Mouse (Mus musculus) ZHBTc4 (cell line): ENCODE measurements around the gene Pgf.
"Not testable (repeated sequence)": the region's sequence is repeated elsewhere in the genome, so short reads cannot be mapped to it uniquely, and the experiment has no call there.

Source experiments
- DNase-seq: peaks from one replicate; pipeline ENCODE4 v3.0.0-alpha.2; 2011; ENCODE audit warnings: low read depth, low spot score

Pgf gene

DNA sequence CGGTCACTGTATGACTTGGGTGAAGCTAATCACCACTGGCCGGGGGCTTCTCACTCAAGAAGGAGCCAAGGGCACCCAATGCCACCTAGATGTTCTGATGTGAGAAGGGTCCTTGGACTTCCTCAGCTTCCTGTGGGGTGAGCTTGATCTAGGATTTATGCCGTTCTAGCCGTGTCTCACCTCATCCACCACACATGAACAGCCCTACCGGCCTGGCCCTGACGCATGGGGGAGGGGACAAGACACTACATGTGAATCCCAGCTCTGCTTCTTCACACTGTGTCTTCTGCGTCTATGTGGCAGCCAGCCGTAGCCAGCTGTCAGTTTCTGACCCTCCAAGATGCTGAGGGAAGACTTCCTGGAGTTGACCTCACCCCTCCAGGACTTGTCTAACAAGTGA, 18.8 kb downstream of the Pgf start:
- DNase-seq: no peak

DNA sequence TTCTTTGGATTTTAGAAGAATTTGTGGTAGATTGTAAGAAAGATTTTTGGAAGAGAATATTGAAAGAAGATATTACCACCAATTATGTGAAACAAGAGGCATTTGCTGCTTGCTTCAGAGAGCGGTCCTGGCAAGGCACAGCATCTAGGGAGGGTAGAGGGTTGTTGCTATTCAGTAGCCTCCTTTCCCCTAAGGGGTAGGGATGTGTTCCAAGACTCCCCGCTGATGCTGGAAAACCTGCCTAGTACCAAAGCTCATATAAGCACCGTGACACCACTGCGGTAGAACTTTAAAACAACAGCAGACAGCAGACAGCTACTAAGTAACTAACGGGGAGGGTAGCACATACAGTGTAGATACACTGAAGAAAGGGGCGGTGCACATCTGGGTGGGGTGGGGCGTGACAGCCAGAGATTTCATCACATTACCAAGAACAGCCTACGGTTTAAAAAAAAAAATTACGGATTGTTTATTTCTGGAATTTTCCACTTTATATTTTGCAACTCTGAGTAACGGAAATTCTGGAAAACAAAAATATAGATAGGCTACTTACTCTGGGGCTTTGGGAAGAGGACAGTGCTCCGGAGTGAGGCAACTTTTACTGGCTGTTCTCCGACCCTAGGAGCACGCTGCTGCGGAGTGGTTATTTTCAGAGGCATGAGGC, 19.7 kb downstream of the Pgf start:
- DNase-seq: no peak

DNA sequence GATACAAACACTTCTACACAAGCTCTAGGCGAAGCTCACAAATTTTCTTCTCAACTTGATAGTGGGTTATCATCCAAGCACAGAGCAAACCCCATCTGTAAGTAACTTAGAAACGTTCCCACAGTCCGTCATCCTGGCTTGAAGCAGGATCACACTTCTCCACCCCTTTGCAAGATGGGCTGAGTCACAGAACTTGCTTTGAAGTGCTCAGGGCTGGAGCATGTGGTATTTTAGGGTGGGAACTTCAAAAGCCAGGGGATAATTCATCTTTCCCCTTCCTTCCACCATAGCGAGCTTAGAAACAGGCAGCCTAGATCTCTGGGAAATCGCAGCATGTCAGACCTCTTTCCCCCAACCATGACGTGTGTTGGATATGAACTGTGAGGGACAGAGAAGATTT, 21.3 kb downstream of the Pgf start:
- DNase-seq: no peak

DNA sequence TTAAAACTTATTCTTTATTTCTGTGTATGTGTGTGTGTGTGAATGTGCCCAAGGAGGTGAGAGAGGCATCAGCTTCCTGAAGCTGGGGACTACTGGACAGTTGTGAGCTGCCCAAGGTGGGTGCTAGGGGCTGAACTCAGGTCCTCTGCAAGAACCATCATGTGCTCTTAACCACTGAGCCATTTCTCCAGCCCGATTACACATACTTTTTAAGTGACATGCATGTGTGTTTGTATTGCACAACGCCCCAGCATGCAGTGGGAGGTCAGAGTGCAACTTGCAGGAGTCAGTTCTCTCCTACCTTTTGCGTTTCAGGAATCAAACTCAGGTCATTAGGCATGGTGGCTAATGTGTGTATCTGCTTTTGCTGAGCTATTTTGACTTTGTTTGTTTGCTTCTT, 24.6 kb downstream of the Pgf start:
- DNase-seq: no peak

DNA sequence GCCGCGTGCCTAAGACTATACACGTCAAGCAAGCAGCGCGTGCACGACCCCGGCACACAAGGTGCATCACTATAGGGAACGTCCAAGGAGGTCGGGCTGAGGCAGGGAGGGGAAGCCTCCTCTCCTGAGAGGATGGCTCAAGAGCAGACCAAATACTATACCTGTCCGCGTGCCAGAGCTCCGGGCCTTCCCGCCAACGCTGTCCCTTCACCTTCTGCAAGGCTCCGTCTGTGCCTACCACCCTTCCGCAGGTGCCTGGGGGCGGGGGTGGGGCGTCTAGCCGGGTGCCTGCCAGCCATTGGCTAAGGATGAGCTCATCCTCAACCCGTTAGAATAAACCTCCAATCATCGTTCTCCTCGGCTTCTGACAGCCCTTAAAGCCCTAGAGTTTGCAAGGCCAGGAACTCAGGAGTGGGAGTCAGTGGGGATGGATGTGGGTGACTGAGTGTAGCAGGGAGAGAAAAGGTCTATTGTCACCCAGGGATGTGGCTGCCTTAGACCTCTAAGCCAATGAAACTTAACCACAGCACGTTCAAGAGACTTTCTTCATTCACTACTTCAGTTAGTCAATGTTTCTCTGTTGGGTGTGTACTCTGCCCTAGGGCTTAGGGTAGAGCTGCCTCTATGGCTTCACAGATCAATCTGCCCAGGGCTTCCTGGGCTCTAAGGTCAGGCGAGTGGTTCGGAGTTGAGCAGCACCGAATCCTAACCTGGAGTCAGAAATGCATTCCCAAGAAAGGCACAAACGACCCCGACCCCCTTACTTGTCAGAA, 26.4 kb downstream of the Pgf start, which contains the start of gene Rps6kl1:
Gene Rps6kl1 (minus strand): TSS at position 263 of the 773 bp plus-strand sequence.
- peak; percentile 91 for DNase-seq

DNA sequence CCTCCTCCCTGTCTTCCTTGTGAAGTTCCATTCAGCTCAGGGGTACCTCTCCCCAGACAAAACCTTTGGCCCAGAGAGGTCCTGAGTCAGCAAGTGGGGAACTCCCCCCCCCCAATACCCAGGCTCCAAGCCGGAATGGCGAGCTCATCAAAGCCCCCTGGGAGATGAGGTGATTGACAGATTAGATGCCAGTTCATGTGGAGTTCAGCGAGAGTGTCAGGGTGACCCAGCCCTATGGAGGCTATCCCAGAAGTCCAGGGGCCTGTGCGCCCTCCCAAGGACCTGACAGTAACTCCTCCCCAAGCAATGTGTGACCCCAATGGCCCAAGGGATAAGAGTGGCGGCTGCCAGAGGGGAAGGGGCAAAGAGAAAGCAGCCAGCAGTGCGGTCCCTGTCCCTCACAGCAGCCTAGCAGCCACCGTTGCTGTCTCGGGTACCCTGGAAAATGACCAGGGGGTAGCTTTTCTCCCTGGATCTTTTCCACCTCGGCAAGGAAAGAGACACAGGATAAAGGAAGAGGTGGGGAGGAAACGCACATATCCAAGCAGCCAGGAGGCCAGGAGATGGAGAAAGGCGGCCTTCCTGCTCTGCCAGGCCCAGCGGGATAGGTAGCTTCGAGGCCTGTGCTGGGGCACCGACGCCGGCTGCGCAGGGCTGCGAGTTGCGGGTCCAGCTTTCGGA, 27.1 kb downstream of the Pgf start:
- no peak for DNase-seq

DNA sequence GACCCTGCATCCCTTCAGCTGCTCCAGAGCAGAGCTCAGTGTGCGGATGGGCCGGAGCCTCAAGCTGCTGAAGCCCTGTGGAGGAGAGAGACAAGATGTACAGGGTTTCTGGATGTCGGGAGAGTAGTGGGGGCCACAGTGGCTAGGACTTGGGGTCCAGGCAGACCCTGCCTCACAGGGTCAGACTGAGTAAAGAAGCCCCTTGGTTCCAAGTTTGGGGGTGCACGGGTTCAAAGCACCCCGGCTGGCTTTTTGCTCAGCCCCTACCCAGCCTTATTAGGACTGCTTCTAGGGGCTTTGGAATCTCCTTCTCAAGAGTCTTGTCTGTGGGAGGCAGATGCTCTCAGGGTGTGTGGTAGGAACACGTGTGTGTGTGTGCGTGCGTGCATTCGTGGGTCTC, 30.7 kb downstream of the Pgf start:
- no peak for DNase-seq

DNA sequence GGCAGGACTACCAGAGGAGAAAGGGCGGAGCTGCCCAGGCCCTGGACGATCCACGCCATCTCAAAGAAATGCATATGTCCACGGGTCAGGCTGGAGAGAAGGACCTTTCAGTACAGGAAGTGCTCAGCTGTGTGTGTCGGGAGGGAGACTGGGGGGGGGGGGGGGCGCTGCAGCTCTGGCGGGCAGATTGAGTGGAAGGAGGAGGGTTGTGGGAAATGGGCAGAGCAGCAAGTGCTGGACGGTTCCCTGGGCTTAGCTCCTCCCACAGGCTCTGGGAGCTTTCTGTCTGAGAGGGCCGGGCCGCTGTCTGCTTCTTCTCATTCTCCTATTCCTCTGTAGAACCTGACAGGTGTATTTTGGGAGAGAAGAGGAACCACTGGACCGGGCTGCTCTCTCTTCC, 31.2 kb downstream of the Pgf start:
- peak; percentile 53 for DNase-seq

DNA sequence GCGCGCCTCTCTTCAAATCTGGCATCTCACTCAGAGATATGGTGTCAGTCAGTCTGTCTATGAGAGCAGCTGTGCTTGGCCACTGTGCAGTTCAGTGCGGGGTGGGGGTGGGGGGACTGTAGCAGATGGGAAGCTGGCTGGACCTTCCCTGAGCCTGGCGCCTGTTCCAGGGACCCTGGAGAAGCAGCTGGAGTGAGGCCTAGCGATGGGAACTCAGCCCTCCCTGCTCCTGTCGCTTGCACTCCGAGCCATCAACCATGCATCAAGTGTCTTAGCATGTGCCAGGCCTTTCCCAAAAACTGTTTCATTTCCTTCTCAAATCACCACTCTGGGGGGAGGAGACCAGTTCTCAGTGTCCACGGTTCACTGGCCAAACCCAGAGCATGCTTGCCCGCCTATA, 32.0 kb downstream of the Pgf start:
- no peak for DNase-seq

DNA sequence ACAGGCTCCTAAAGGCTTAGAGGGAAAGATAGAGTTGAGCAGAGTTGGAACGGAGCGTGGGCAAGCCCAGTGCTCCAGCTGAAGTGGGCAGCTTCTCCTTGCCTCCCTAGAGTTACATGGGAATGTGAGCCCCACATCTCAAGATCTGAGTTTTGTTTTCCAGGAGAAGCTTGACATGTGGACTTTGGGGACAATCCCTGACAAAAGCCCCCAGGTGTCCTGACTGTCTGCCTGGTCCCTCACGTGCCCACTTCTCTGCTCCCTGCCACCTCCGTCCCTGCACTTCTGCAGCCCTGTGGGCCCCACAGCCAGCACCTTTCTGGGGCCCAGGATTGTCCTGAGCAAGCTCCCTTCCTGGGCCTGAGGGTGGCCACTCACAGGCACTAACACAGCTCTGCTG, 32.8 kb downstream of the Pgf start:
- no peak for DNase-seq

DNA sequence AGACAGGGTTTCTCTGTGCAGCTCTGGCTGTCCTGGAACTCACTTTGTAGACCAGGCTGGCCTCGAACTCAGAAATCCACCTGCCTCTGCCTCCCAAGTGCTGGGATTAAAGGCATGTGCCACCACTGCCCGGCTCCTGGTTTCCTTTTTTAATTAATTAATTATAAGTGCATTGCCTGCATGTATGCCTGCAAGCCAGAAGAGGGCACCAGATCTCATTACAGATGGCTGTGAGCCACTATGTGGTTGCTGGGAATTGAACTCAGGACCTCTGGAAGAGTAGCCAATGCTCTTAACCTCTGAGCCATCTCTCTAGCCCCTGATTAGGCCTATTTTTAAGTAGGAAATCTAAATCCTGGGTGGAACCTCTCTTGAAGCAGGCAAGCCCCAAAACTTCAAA, 33.3 kb downstream of the Pgf start:
- DNase-seq: not testable (repeated sequence)

DNA sequence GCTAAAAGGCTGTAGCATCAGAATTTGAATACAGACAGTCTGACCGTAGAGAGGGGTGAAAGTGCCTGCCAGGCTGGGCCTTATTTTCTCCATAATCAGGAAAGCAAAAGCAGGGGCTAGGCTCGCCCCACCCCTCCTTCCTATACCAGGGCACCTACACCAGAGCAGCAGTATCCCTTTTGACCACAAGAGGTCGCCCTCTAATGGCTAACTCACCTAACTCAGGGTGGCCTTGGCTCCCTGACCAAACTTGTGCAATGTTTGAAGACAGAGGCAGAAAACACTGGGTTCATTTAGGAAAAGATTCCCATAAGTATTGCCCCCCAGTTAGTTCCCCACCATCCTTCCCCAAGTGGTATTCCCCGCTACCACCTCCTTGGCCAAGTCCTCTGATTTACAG, 34.8 kb downstream of the Pgf start:
- DNase-seq: peak; percentile 90

DNA sequence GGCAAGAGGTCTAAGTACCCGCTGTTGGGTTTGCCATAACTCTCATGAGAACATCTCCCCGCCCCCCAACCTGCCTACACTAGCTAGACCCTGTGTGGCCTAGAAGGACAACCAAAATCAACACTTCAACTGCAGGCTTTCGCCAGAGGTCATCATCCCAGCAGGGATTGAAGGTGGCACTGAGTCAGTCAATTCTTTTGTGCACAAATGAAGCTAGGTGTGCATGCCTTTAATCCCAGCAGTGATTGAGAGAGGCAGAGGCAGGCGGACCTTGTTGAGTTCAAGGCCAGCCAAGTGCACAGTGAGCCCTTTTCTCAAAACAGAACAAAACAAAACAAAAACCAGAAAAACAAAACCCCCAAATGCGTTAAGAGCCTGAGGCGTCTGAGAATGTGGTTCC, 36.5 kb downstream of the Pgf start:
- peak; percentile 59 for DNase-seq

DNA sequence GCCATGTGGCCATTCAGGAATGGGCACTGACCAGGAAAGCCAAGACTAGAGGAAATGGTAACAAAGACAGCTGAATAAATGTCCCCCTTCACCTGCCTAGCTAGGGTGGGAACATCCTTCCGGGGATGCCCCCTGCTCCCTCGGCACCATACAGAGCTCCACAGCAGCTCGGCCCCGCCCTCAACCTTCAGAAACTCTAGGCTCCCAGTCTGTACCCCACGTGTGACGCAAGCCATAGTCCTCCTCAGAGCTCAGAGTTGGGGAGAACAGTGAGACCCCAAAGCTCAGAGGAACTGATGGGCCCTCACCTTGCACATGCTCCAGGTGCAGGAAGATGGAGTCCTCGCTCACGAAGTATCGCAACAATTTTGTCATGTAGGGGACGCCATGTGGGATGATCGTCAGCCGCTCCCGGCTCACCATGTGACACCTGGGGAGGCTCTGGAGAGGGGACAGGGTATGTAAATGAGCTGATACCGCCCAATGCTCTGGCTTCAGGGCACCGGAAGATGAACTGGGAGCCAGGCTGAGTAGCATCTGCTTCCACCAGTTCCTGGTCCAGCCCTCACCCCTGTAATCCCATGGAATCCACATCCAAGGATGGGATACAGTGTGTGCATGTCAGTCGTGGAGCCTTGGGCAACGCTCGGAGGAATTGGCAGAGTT, 37.4 kb downstream of the Pgf start:
- DNase-seq: peak; percentile 65

DNA sequence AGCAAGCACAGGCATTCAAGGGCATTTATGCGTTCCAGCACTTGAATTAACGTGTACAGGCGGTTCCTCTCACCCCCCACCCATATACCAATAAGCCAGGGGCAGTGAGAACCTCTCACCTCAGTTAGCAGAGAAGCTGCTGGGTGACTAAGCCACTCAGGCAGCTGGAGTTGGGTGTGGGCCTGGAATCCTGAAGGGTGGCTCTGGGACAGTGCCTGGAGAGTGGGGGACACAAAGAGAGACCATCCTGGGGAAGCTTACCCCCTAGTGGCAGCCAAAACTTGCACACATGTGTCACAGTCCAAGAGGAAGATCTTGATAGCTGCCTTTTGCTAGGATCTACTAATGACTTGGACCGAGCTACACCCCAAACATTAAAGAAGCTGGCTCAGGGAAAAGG, 41.0 kb downstream of the Pgf start:
- DNase-seq: peak; percentile 12

DNA sequence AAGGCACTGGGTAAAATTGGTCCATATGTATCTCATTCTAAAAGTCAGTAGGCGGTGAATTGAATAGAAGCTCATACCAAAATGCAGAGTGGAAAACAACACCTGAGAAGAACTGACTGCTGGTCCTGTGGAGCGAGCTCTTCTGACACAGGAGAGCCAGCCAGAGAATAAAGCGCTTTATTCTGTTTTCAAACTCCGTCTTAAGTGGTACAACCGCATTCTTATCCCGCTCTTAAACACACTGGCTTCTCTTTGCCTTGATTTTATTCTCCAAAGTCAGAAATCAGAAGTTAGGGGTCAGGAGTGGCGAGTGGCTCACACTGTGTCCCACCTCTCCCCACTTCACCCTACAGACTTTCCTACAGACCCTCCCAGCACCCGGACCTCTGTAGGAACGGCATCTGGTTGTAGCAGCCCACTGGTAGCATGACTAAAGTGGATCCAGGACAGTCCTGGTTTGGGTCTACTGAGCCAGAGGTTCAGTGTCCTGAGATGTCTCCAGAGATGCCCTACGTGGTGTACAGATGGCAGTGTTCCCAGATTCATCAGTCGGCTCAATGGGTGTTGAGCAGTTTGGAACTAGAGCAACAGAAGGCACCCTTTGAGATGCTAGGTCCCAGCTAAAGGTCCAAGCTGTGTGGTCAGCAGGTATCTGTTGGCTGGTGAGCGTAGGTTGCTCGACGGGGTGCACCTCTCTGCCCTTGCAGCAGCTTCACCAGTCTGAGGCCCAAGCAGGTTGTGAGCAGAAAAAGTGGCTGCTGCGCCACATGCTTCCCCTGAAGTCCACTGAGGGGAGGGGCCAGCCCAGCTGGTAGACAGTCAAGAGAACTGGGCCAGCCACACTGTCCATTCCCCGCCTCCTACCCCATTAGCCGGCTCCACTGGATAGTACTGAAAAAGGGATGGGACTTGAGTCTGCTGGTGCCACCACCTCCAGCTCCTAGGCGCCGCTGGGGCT, 41.8 kb downstream of the Pgf start:
- no peak for DNase-seq

DNA sequence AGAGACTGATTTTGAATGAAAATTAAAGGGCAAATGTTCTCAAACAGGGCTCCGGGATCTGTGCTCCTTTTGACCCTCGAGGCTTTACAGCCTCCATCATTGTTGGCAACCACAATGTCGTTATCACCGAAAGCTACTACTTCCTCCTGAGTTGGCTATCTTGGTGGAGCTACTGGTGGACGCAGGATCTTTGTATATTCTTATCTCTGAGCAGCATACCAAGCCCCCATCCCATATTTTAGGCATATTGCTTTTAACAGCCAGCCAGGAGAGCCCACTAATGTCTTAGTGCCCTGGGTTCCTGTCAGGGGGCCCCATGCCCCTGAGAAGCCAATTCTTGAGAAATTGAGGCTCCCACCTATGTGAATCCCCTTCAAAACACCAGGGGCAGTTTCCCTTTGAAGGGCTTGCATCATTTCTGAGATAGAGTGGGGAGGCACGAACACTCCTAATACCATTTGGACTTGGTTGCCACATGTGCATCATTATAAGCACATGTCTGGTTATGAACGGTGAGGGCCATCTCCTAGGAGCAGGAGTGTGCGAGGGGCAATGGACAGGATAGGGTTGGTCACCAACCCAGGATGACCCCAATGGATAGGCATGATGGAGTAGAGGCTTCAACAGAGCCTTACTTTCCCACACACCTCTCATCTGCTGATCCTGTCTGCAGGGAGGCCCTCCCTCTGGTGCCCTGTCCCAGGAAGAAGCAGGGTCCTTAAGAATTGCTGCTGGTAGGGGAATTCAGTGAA, 43.4 kb downstream of the Pgf start:
- no peak for DNase-seq

DNA sequence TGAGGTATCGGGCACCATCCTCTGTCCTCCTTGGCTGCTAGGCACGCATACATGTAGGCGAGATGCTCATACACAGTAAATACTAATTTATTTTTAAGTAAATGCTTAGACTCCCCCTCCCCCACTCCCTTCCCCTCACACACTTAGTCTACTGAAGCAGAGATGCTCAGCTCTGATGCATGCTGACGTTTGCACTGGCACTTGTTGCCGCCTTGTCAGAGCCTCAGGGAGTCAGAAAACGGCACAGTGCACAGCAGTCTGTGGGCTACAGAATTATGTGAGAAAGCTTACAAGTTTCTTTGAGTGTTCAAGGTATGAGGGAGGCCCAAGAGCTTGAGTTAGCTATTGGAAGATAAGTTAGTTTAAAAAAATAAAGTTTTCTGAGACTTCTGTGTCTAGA, 46.2 kb downstream of the Pgf start:
- peak; percentile 60 for DNase-seq

DNA sequence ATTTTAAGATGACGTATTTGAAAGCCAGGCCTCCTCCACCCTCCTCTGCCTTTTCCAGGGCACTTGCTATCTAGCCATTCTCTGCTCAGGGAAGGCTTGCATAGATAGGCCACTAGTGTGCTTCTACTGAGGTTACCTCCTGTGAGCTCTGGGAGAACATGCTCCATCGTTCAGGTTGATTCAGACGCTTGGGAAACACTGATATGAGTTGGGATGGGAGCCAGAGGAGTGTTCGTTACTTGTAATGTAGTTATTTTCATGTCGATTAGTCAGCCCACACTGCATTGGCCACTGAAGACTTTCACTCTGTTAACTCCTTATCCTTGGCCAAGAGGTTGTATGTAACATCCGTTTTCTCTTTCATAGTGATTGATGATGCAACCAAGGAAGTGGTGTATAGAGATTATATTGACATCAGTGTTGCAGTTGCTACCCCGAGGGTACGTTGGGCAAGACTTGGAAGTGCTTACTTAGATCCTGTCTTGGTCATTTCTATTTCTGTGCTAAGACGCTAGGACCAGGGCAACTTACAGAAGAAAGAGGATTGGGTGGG, 48.1 kb downstream of the Pgf start:
- DNase-seq: no peak

DNA sequence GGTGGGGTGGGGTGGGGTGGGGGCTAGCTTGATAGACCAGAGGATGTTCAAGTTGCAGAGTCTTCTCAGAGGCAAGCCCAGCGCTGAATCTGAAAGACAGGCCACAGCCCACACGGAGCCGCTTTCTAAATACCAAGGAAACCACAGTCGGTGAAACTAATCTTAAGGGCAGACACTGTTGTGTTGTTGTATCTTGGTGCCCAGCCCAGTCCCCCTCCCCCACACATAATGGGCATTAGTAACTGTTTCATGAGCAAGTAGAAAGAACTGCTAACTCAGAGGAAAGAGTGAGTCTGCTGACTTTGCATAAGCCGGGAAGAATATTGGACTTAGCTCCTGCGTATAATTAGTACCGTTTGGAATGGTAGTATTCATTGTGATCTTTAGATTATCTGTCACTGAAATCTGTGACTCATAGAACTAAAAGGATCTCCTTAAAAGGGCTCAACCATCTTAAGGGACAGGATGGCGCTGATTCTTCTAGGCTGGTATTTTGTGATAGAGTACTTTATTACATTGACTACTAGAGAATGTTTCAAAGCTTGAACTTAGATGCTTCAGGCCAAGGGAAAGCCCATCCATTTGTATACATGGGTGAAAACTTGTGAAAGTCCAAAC, 50.5 kb downstream of the Pgf start:
- DNase-seq: no peak
